Mouse (Mus musculus) MEL (cell line): ENCODE data around the gene L1cam. TPM values are rescaled to one million over a fixed set of nuclear protein-coding genes. Genes with fewer than 3 reads are reported as not detected.

Experiments used
- DNase-seq: peaks from one replicate; pipeline ENCODE4 v3.0.0; 2011; ENCODE audit warnings: low read depth, low spot score
- H3K27ac ChIP-seq: 2 replicates; pipeline ENCODE4 v1.5.1; 2012; ENCODE audit warnings: low read depth, mild to moderate bottlenecking, control low read depth, low read length, moderate library complexity; ENCODE audit not compliant: control insufficient read depth
- H3K27me3 ChIP-seq, 2 experiments: fragments of 150-350 bp in 1 of 2; sonication (generic) in 1 of 2; 2 replicates each; pipeline ENCODE4 v1.6.1; 2012; ENCODE audit warnings: low read length in 2 of 2, mild to moderate bottlenecking in 2 of 2, improper control_type of control experiment in 1 of 2, moderate library complexity in 1 of 2; ENCODE audit not compliant: insufficient read depth in 2 of 2, control insufficient read depth in 1 of 2
- H3K36me3 ChIP-seq, 2 experiments: 2 replicates each; pipeline ENCODE4 v1.6.1; 2012 to 2014; ENCODE audit warnings: low read length in 2 of 2, improper control_type of control experiment in 1 of 2, inconsistent platforms in 1 of 2, mild to moderate bottlenecking in 1 of 2; ENCODE audit not compliant: insufficient read depth in 2 of 2, control insufficient read depth in 1 of 2
- H3K4me1 ChIP-seq, 2 experiments: fragments of 150-350 bp in 1 of 2; sonication (generic) in 1 of 2; 2 replicates each; pipeline ENCODE4 v1.6.1; 2012; ENCODE audit warnings: low read length in 2 of 2, improper control_type of control experiment in 1 of 2, mild to moderate bottlenecking in 1 of 2; ENCODE audit not compliant: insufficient read depth in 2 of 2, control insufficient read depth in 1 of 2
- H3K4me3 ChIP-seq, 2 experiments: fragments of 150-350 bp in 1 of 2; sonication (generic) in 1 of 2; 2 replicates each; pipeline ENCODE4 v1.5.1; 2012; ENCODE audit warnings: low read depth in 2 of 2, low read length in 2 of 2, mild to moderate bottlenecking in 2 of 2, moderate library complexity in 2 of 2, control low read depth in 1 of 2, improper control_type of control experiment in 1 of 2; ENCODE audit not compliant: control insufficient read depth in 1 of 2, insufficient read depth in 1 of 2
- H3K79me2 ChIP-seq: 2 replicates; pipeline ENCODE4 v1.6.1; 2012; ENCODE audit warnings: mild to moderate bottlenecking, low read length, moderate library complexity; ENCODE audit not compliant: control insufficient read depth, poor library complexity, insufficient read depth
- H3K9ac ChIP-seq: 2 replicates; pipeline ENCODE4 v1.6.1; 2012; ENCODE audit warnings: low read depth, mild to moderate bottlenecking, control low read depth, low read length, moderate library complexity; ENCODE audit not compliant: control insufficient read depth, poor library complexity, severe bottlenecking
- H3K9me3 ChIP-seq: fragments of 150-350 bp; sonication (generic); replicated peaks from 2 replicates; pipeline ENCODE4 v1.6.1; 2012; ENCODE audit warnings: mild to moderate bottlenecking, low read length, improper control_type of control experiment, moderate library complexity; ENCODE audit not compliant: insufficient read depth
- CHD2 ChIP-seq: IDR thresholded peaks from 2 replicates; pipeline ENCODE4 v1.6.1; 2011; ENCODE audit warnings: low read length, improper control_type of control experiment
- CTCF ChIP-seq, 3 experiments: IDR thresholded peaks in 2 of 3; conservative IDR thresholded peaks in 1 of 3; 2 replicates each; pipeline ENCODE4 v1.5.1; 2011 to 2012; ENCODE audit warnings: low read length in 3 of 3, low read depth in 2 of 3, mild to moderate bottlenecking in 2 of 3, improper control_type of control experiment in 1 of 3, inconsistent platforms in 1 of 3, mixed read lengths in 1 of 3, moderate library complexity in 1 of 3; ENCODE audit not compliant: control insufficient read depth in 1 of 3, insufficient read depth in 1 of 3, poor library complexity in 1 of 3, severe bottlenecking in 1 of 3
- E2F4 ChIP-seq: IDR thresholded peaks from 2 replicates; pipeline ENCODE4 v1.6.1; 2011; ENCODE audit warnings: low read depth, low read length, improper control_type of control experiment, borderline replicate concordance
- EP300 ChIP-seq, 2 experiments: IDR thresholded peaks; 2 replicates each; pipeline ENCODE4 v1.6.1; 2011; ENCODE audit warnings: improper control_type of control experiment in 2 of 2, low read length in 2 of 2, low read depth in 1 of 2, mild to moderate bottlenecking in 1 of 2
- HCFC1 ChIP-seq: IDR thresholded peaks from 2 replicates; pipeline ENCODE4 v1.6.1; 2012; ENCODE audit warnings: low read depth, mild to moderate bottlenecking, inconsistent platforms, low read length, improper control_type of control experiment, moderate library complexity
- JUND ChIP-seq: IDR thresholded peaks from 2 replicates; pipeline ENCODE4 v1.6.1; 2011; ENCODE audit warnings: low read depth, mild to moderate bottlenecking, improper control_type of control experiment, low read length
- MAFK ChIP-seq: IDR thresholded peaks from 2 replicates; pipeline ENCODE4 v1.6.1; 2011; ENCODE audit warnings: low read depth, mild to moderate bottlenecking, low read length, improper control_type of control experiment, borderline replicate concordance
- MAZ ChIP-seq: IDR thresholded peaks from 2 replicates; pipeline ENCODE4 v1.6.1; 2012; ENCODE audit warnings: low read depth, mild to moderate bottlenecking, inconsistent platforms, low read length, improper control_type of control experiment
- NELFE ChIP-seq: IDR thresholded peaks from 2 replicates; pipeline ENCODE4 v1.6.1; 2011; ENCODE audit warnings: low read depth, low read length, improper control_type of control experiment
- NRF1 ChIP-seq: IDR thresholded peaks from 2 replicates; pipeline ENCODE4 v1.6.1; 2014; ENCODE audit warnings: low read depth, mild to moderate bottlenecking, inconsistent platforms, low read length, improper control_type of control experiment, moderate library complexity; ENCODE audit not compliant: poor library complexity, insufficient read depth, severe bottlenecking
- POLR2AphosphoS2 ChIP-seq: IDR thresholded peaks from 2 replicates; pipeline ENCODE4 v1.6.1; 2011; ENCODE audit warnings: low read length, improper control_type of control experiment
- POLR2AphosphoS5 ChIP-seq: IDR thresholded peaks from 2 replicates; pipeline ENCODE4 v1.6.1; 2012; ENCODE audit warnings: low read depth, borderline replicate concordance, mild to moderate bottlenecking, inconsistent platforms, low read length, moderate library complexity, mixed read lengths
- RAD21 ChIP-seq: IDR thresholded peaks from 2 replicates; pipeline ENCODE4 v1.6.1; 2011; ENCODE audit warnings: mild to moderate bottlenecking, low read depth, low read length, improper control_type of control experiment
- SMC3 ChIP-seq: IDR thresholded peaks from 2 replicates; pipeline ENCODE4 v1.6.1; 2011; ENCODE audit warnings: low read depth, low read length, improper control_type of control experiment
- UBTF ChIP-seq: IDR thresholded peaks from 2 replicates; pipeline ENCODE4 v1.6.1; 2012; ENCODE audit warnings: low read depth, mild to moderate bottlenecking, inconsistent platforms, low read length, improper control_type of control experiment, moderate library complexity, borderline replicate concordance; ENCODE audit not compliant: insufficient read depth
- USF1 ChIP-seq: IDR thresholded peaks from 2 replicates; pipeline ENCODE4 v1.6.1; 2014; ENCODE audit warnings: low read depth, mild to moderate bottlenecking, inconsistent platforms, low read length, improper control_type of control experiment, moderate library complexity
- ZC3H11A ChIP-seq: IDR thresholded peaks from 2 replicates; pipeline ENCODE4 v1.6.1; 2012; ENCODE audit warnings: low read depth, mild to moderate bottlenecking, inconsistent platforms, low read length, improper control_type of control experiment
- ZKSCAN1 ChIP-seq: IDR thresholded peaks from 2 replicates; pipeline ENCODE4 v1.6.1; 2012; ENCODE audit warnings: low read depth, mild to moderate bottlenecking, inconsistent platforms, low read length, improper control_type of control experiment, moderate library complexity
- polyA plus RNA-seq, 2 experiments: library from polyadenylated mRNA; stranded (reverse) in 1 of 2; unstranded in 1 of 2; fragments of >175 nt in 1 of 2; fragments of >200 nt in 1 of 2; gene quantifications; 2 replicates each; pipeline versions ENCODE4 v1.2.1 to v1.2.4; 2012; ENCODE audit warnings: low replicate concordance in 2 of 2, low read depth in 1 of 2; ENCODE audit not compliant: insufficient read length in 2 of 2, insufficient read depth in 1 of 2, missing spikeins in 1 of 2
- total RNA-seq: library from RNA; depleted of rRNA; stranded (reverse); fragments of 300-350 nt; gene quantifications from 2 replicates; pipeline ENCODE4 v1.2.3, GENCODE M21; 2012

Gene L1cam
- total and polyA plus RNA-seq, 3 experiments: 0.73 to 0.96 TPM; not detected in 1

DNA sequence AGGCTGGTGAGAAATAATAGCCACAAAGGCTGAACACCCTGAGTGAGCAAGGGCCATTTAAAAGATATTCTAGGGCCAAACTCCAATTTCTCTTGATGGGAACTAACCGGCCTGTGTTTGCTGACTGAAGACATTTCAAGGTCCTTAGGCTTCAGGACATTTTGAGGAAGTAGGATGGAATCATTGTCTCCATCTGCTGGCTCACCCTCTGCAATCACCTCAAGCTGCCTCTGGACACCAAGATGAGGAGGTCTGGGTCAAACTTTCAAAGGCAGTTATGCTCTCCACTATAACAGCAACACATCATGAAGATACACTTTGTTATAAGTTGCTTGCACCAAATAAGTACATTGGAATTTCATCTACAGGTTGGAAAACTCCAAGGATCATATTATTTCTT is 14.1 kb upstream of the L1cam start (continued):
- TF ChIP-seq CTCF (IDR thresholded peaks at IDR 0.05 in 2 of 3, conservative IDR thresholded peaks at IDR 0.05 in 1 of 3; ENCODE audit: control insufficient read depth in 1 of 3, insufficient read depth in 1 of 3, low read depth in 2 of 3, low read length in 3 of 3, poor library complexity in 1 of 3, severe bottlenecking in 1 of 3) (peak in 1 of 3 experiments; percentile 7; a peak in 1 of 6 replicates), RAD21 (no peak), NELFE (no peak), EP300 (IDR thresholded peaks at IDR 0.05; ENCODE audit: low read depth in 1 of 2, low read length in 2 of 2) (peak; percentile 25 to 40; a peak in 2 of 4 replicates), POLR2AphosphoS5 (no peak), MAFK (no peak)

DNA sequence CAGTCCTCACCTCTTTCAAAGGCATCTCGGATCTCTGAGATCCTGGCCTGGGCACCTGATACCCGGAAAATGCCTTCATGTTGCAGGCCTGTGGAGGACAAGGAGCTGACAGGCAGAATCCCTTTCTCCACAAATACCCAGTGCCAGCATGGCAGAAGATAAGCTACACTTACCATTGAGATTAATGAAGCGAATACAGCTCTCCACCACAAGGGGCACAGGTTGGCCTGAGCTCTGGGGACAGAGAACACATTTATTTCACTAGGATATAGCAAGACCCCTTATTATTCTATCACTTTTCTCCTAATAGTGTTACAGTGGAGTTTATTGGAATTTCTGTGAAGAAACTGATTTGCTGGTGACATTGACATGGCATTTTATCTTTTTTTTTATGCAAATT is 2.1 kb upstream of the L1cam start:
- Histone ChIP-seq H3K9ac (no peak overlapping the region), H3K4me1 (no peaks in the 10 kb centered on the region), H3K27me3 (no peaks in the 10 kb centered on the region), H3K4me3 (no peak overlapping the region), H3K79me2 (no peaks in the 10 kb centered on the region), H3K9me3 (no peaks in the 10 kb centered on the region), H3K27ac (no peak overlapping the region), H3K36me3 (no peaks in the 10 kb centered on the region)
- DNase-seq: no peak
- peak in 1 of 3 experiments; percentile 32; a peak in 3 of 6 replicates for TF ChIP-seq CTCF (IDR thresholded peaks at IDR 0.05 in 2 of 3, conservative IDR thresholded peaks at IDR 0.05 in 1 of 3; ENCODE audit: control insufficient read depth in 1 of 3, insufficient read depth in 1 of 3, low read depth in 2 of 3, low read length in 3 of 3, poor library complexity in 1 of 3, severe bottlenecking in 1 of 3)
- no peak for TF ChIP-seq E2F4
- TF ChIP-seq CHD2: no peak
- no peak for TF ChIP-seq MAFK
- TF ChIP-seq MAZ: no peak
- TF ChIP-seq SMC3: 0 out of 2 replicates have a peak, but pooled peaks have one; percentile 13

DNA sequence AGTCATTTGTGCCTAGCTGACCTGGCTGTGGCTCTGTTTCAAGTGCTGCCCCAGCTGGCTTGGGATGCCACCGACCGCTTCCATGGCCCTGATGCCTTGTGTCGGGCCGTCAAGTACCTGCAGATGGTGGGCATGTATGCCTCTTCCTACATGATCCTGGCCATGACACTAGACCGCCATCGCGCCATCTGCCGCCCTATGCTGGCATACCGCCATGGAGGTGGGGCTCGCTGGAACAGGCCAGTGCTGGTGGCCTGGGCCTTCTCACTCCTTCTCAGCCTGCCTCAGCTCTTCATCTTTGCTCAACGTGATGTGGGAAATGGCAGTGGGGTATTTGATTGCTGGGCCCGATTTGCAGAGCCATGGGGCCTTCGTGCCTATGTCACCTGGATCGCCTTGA is 3.1 kb downstream of the L1cam start:
- TF ChIP-seq UBTF (no peak), ZKSCAN1 (no peak), MAFK (no peak), POLR2AphosphoS2 (no peak), HCFC1 (no peak), USF1 (no peak), JUND (no peak), ZC3H11A (no peak), CHD2 (no peak), NRF1 (no peak), SMC3 (no peak), NELFE (no peak)
- Histone ChIP-seq H3K36me3 (no peaks in the 10 kb centered on the region), H3K9ac (no peak overlapping the region)

More for the DNA sequence above, 3.1 kb downstream of the L1cam start:
- Histone ChIP-seq H3K79me2 (no peaks in the 10 kb centered on the region), H3K9me3 (no peaks in the 10 kb centered on the region), H3K4me3 (no peak overlapping the region), H3K4me1 (no peaks in the 10 kb centered on the region), H3K27ac (no peak overlapping the region), H3K27me3 (no peaks in the 10 kb centered on the region)
- no peak for DNase-seq
